Mouse (Mus musculus) intestine, postnatal 0 days (tissue): ENCODE measurements around the gene Krt222. TPM values are rescaled to one million over a fixed set of nuclear protein-coding genes. Genes with fewer than 3 reads are reported as not detected.

Experiments
- ATAC-seq: fragments of 200-750 bp; cut with Nextera tagmentation; 2 replicates; pipeline ENCODE4 v1.8.0; 2017; ENCODE audit warnings: mild to moderate bottlenecking, moderate TSS enrichment, moderate library complexity
- H3K27ac ChIP-seq: fragments of 300-500 bp; sonication (generic); 2 replicates; pipeline ENCODE4 v1.5.1; 2014; ENCODE audit warnings: mild to moderate bottlenecking, low read depth, low read length, moderate library complexity
- H3K27me3 ChIP-seq: fragments of 300-500 bp; sonication (generic); replicated peaks from 2 replicates; pipeline ENCODE4 v1.6.1; 2014; ENCODE audit warnings: low read length, mixed read lengths; ENCODE audit not compliant: control insufficient read depth, insufficient read depth
- H3K36me3 ChIP-seq: fragments of 300-500 bp; sonication (generic); 2 replicates; pipeline ENCODE4 v1.6.1; 2014; ENCODE audit warnings: mild to moderate bottlenecking, moderate library complexity; ENCODE audit not compliant: control insufficient read depth, insufficient read depth
- H3K4me1 ChIP-seq: fragments of 300-500 bp; sonication (generic); replicated peaks from 2 replicates; pipeline ENCODE4 v1.6.1; 2014; ENCODE audit warnings: antibody characterized with exemption, low read length, mixed read lengths; ENCODE audit not compliant: control insufficient read depth, insufficient read depth
- H3K4me2 ChIP-seq: fragments of 300-500 bp; sonication (generic); replicated peaks from 2 replicates; pipeline ENCODE4 v1.6.1; 2014; ENCODE audit warnings: low read depth, mild to moderate bottlenecking, moderate library complexity
- H3K4me3 ChIP-seq: fragments of 300-500 bp; sonication (generic); 2 replicates; pipeline ENCODE4 v1.5.1; 2014; ENCODE audit warnings: low read depth, low read length
- H3K9ac ChIP-seq: fragments of 300-500 bp; sonication (generic); 2 replicates; pipeline ENCODE4 v1.6.1; 2014; ENCODE audit warnings: mild to moderate bottlenecking, low read depth, low read length
- H3K9me3 ChIP-seq: fragments of 300-500 bp; sonication (generic); 2 replicates; pipeline ENCODE4 v1.6.1; 2016; ENCODE audit warnings: mixed run types; ENCODE audit not compliant: control insufficient read depth
- CTCF ChIP-seq: sonication (generic); IDR thresholded peaks from 2 replicates; pipeline ENCODE4 v1.5.1; 2016; ENCODE audit warnings: low read depth, mild to moderate bottlenecking, control low read depth, antibody characterized with exemption, moderate library complexity
- whole genome bisulfite sequencing: fragments of 180-500 bp; shearing (Covaris S2); extraction: QIAGEN DNeasy Blood & Tissue Kit; methylation state at CpG from one replicate; pipeline ENCODE4 v1.1.7; 2014; 5-methylcytosine and 5-hydroxymethylcytosine counted together
- polyA plus RNA-seq: library from polyadenylated mRNA; unstranded; fragments of >200 nt; fragmentation: Nextera tagmentation; extraction: Ambion mirVana; gene quantifications from 2 replicates; pipeline ENCODE4 v1.2.1, GENCODE M21; 2015

The Krt222 gene
- polyA plus RNA-seq, 1 experiment from 2014 or later, result 0.61 TPM

GRCm38 (mm10) chr11:99279986-99280385 lies 36.1 kb upstream of the Krt222 start:
- Histone ChIP-seq H3K27me3 (0 out of 2 replicates have a peak, but pooled peaks cover 3% of the 10 kb centered on the region), H3K36me3 (no peaks in the 10 kb centered on the region), H3K9me3 (no peaks in the 10 kb centered on the region), H3K4me3 (no peak overlapping the region), H3K4me1 (no peaks in the 10 kb centered on the region), H3K27ac (no peak overlapping the region), H3K4me2 (no peak overlapping the region), H3K9ac (no peak overlapping the region)
- no peak for TF ChIP-seq CTCF
- no peak for ATAC-seq
- 75% methylated on average over 5 of the region's 5 CpGs for WGBS

- no peak overlapping the region for H3K4me2 ChIP-seq
- no peak for ATAC-seq
- WGBS, result 52% methylated on average over 7 of the region's 7 CpGs
Observed at GRCm38 (mm10) chr11:99276786-99277185, 32.9 kb upstream of the Krt222 start.

GRCm38 (mm10) chr11:99275624-99276023 lies 31.7 kb upstream of the Krt222 start:
- Histone ChIP-seq H3K27me3 (0 out of 2 replicates have a peak, but pooled peaks cover 3% of the 10 kb centered on the region), H3K27ac (no peak overlapping the region), H3K4me1 (no peaks in the 10 kb centered on the region), H3K9ac (no peak overlapping the region), H3K9me3 (no peaks in the 10 kb centered on the region), H3K36me3 (no peaks in the 10 kb centered on the region), H3K4me3 (no peak overlapping the region), H3K4me2 (no peak overlapping the region)
- WGBS, result 72% methylated on average over 6 of the region's 6 CpGs
- TF ChIP-seq CTCF, result no peak
- no peak for ATAC-seq

More at GRCm38 (mm10) chr11:99276786-99277185, 32.9 kb upstream of the Krt222 start:
- no peak overlapping the region for H3K9ac ChIP-seq
- no peaks in the 10 kb centered on the region for H3K4me1 ChIP-seq
- no peaks in the 10 kb centered on the region for H3K9me3 ChIP-seq
- 0 out of 2 replicates have a peak, but pooled peaks cover 3% of the 10 kb centered on the region for H3K27me3 ChIP-seq
- H3K36me3 ChIP-seq, result no peaks in the 10 kb centered on the region
- TF ChIP-seq CTCF, result no peak
- H3K4me3 ChIP-seq, result no peak overlapping the region
- no peak overlapping the region for H3K27ac ChIP-seq

GRCm38 (mm10) chr11:99272721-99273120 lies 28.8 kb upstream of the Krt222 start:
- WGBS, result 90% methylated on average over 4 of the region's 4 CpGs
- no peaks in the 10 kb centered on the region for H3K9me3 ChIP-seq
- H3K9ac ChIP-seq, result no peak overlapping the region
- H3K4me3 ChIP-seq, result no peak overlapping the region
- TF ChIP-seq CTCF, result no peak
- no peak for ATAC-seq
- no peaks in the 10 kb centered on the region for H3K36me3 ChIP-seq
- no peaks in the 10 kb centered on the region for H3K27me3 ChIP-seq
- H3K4me2 ChIP-seq, result no peak overlapping the region
- no peaks in the 10 kb centered on the region for H3K4me1 ChIP-seq
- no peak overlapping the region for H3K27ac ChIP-seq

GRCm38 (mm10) chr11:99269192-99269591 lies 25.3 kb upstream of the Krt222 start:
- Histone ChIP-seq H3K27me3 (no peaks in the 10 kb centered on the region), H3K4me1 (no peaks in the 10 kb centered on the region), H3K9ac (0 out of 2 replicates have a peak overlapping the region, but pooled peaks have one; percentile 7), H3K27ac (no peak overlapping the region), H3K4me2 (0 out of 2 replicates have a peak overlapping the region, but pooled peaks have one; percentile 21), H3K36me3 (no peaks in the 10 kb centered on the region), H3K9me3 (no peaks in the 10 kb centered on the region), H3K4me3 (no peak overlapping the region)
- 52% methylated on average over 7 of the region's 7 CpGs for WGBS
- no peak for TF ChIP-seq CTCF
- ATAC-seq, result peak; percentile 83

GRCm38 (mm10) chr11:99265796-99266195 lies 21.9 kb upstream of the Krt222 start:
- WGBS, result 50% methylated on average over 9 of the region's 9 CpGs
- H3K36me3 ChIP-seq, result no peaks in the 10 kb centered on the region
- ATAC-seq, result no peak
- H3K9me3 ChIP-seq, result no peaks in the 10 kb centered on the region
- no peak overlapping the region for H3K4me2 ChIP-seq
- H3K4me1 ChIP-seq, result no peaks in the 10 kb centered on the region
- no peak overlapping the region for H3K4me3 ChIP-seq
- no peak for TF ChIP-seq CTCF
- no peak overlapping the region for H3K9ac ChIP-seq
- H3K27me3 ChIP-seq, result no peaks in the 10 kb centered on the region
- no peak overlapping the region for H3K27ac ChIP-seq

GRCm38 (mm10) chr11:99265220-99265619 lies 21.3 kb upstream of the Krt222 start:
- H3K4me2 ChIP-seq, result no peak overlapping the region
- WGBS, result 60% methylated on average over 9 of the region's 9 CpGs
- no peak for ATAC-seq
- H3K9me3 ChIP-seq, result no peaks in the 10 kb centered on the region
- no peaks in the 10 kb centered on the region for H3K27me3 ChIP-seq
- H3K36me3 ChIP-seq, result no peaks in the 10 kb centered on the region
- no peak overlapping the region for H3K9ac ChIP-seq
- H3K27ac ChIP-seq, result no peak overlapping the region
- TF ChIP-seq CTCF, result no peak
- no peak overlapping the region for H3K4me3 ChIP-seq
- no peaks in the 10 kb centered on the region for H3K4me1 ChIP-seq
